Mouse (Mus musculus) granulocyte monocyte progenitor cell, adult 5-6 weeks (primary cell): Measurements from ENCODE around the gene Tarbp2. TPM values are rescaled to one million over a fixed set of nuclear protein-coding genes. Genes with fewer than 3 reads are reported as not detected.

Source experiments
- ATAC-seq: replicated peaks from 2 replicates; pipeline ENCODE4 v1.8.0; 2016; ENCODE audit warnings: mild to moderate bottlenecking, moderate TSS enrichment, inconsistent platforms; ENCODE audit not compliant: poor library complexity, severe bottlenecking
- total RNA-seq, 2 experiments: library from RNA; stranded (forward) in 1 of 2; stranded (reverse) in 1 of 2; fragments of 200-712, 200-1000 nt in 1 of 2; fragments of >200 nt in 1 of 2; fragmentation: Nextera tagmentation in 1 of 2; gene quantifications; 2 replicates each; pipeline ENCODE4 v1.2.3; 2014 to 2017

The Tarbp2 gene
- total RNA-seq, 2 experiments from 2014 or later, result 20.0 to 29.4 TPM

DNA sequence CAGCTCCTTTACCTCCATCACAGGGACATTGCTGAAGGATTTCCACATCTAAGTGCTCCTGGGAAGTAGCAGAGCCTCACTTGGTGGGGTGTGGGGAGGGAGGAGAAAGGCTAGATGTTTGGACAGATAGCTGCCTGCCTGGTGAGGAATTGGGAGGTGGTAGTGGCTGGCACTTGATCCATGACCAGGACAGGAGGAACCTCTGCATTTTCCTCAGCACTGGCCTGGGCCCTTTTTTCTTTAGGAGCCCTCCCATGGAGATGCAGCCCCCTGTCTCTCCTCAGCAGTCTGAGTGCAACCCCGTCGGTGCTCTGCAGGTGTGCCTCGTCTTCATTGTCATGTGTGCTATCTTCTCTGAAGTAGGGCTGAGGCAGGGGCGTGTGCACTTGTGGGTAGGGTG lies 3.5 kb downstream of the Tarbp2 start:
- ATAC-seq, result no peak

- ATAC-seq, result peak; percentile 79
Measured at GRCm38 (mm10) chr15:102524892-102525485, 7.0 kb downstream of the Tarbp2 start, which contains the start of gene Npff. Npff (minus strand) TSS chr15:102524942.

DNA sequence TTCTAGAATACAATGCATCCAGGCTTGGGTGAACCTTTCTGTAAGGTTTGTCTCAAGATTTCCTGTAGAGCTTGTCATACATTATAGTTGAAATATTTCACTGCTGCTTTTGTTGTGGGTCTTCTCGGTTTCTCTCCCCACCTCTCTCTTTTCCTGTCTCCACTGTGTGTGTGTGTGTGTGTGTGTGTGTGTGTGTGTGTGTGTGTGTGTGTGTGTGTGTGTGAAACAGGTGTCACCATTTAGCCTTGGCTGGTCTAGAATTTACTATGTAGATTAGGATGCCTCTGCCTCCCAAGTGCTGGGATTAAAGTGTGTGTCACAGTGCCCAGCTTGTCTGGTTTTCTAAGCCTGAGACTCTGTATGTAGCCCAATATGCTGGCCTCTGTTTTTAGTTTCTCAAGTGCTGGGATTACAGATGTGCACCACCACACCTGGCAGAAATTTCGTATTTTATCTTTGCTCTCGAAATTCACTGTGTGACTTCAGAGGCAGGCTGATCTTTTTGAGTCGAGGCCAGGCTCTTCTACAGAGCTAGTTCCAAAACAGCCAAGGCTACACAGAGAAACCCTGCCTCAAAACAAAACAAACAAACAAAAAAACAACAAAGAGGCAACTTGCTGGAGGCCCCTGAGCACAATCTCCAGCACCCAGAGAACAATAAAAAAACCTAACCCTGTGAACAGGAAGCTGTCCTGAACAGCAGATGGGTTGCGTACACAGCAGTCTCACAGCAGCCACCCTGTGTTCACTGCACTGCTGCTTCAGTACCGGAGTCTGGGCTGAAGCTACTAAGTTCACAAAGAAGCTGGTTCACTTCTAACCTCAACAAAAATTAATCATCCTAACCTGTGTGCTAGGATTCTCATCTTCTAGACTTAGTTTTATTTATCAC lies 8.4 kb downstream of the Tarbp2 start:
- no peak for ATAC-seq

GRCm38 (mm10) chr15:102527936-102528335 lies 9.9 kb downstream of the Tarbp2 start:
- no peak for ATAC-seq

DNA sequence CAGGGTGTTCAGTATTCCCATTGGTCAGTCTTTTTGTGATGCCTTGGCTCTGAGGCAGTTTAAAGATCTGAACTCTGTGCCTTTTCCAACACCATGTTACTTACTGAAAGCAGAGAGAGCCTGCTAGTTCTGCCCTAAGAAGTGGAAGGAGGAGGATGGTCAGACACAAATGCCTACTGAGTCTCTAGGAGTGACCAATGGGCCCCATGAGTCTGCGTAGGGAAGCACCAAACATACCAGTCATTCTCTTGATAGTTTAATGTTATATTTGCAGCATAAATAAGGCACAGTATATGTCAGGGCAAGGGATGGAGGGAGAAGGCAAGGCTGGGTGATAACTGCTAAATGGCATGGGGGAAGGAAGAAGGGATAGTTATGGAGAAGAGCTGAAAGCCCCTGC lies 10.4 kb downstream of the Tarbp2 start:
- no peak for ATAC-seq

GRCm38 (mm10) chr15:102530566-102530965 lies 12.6 kb downstream of the Tarbp2 start:
- ATAC-seq, result no peak

GRCm38 (mm10) chr15:102531586-102531985 lies 13.6 kb downstream of the Tarbp2 start:
- no peak for ATAC-seq

- no peak for ATAC-seq
Measured at GRCm38 (mm10) chr15:102532106-102532900, 14.3 kb downstream of the Tarbp2 start.

DNA sequence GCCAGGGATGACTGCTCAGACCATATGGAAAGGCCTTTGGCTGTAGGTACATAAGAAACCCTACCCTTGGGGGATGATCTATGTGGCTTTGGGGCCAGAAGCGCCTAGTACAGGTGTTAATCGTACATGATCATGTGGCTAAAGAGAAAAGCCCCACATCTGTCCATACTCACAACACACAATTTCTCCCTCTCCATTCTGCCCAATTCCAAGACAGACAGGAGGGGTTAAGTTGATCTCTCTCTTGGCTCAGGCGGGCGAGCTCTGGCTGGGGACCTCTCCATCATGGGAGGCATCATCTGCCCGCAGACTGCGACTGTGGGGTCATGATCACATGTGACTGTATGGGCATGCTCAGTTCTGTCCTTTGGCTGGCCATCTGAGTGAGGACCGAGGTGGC lies 15.9 kb downstream of the Tarbp2 start:
- no peak for ATAC-seq

DNA sequence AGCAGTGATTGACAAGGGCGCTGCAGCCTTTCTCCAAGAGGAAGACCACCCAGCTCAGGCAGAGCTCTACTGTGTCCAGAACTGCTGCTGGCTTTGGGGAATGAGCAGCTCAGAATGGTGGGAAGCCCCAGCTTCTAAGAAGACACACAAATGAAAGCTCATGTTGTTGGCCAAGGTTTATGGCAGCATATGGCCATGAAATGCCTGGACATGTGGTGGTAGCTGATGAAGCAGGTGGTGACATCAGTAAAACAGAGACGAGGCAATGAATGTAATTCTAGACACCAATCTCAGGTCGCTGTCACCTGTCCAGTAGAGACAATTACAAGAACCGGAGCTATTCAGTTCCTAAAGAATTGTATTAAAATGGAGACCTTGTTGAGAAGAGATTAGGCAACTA lies 26.8 kb downstream of the Tarbp2 start:
- no peak for ATAC-seq

- no peak for ATAC-seq
Measured at GRCm38 (mm10) chr15:102546246-102546645, 28.3 kb downstream of the Tarbp2 start.

DNA sequence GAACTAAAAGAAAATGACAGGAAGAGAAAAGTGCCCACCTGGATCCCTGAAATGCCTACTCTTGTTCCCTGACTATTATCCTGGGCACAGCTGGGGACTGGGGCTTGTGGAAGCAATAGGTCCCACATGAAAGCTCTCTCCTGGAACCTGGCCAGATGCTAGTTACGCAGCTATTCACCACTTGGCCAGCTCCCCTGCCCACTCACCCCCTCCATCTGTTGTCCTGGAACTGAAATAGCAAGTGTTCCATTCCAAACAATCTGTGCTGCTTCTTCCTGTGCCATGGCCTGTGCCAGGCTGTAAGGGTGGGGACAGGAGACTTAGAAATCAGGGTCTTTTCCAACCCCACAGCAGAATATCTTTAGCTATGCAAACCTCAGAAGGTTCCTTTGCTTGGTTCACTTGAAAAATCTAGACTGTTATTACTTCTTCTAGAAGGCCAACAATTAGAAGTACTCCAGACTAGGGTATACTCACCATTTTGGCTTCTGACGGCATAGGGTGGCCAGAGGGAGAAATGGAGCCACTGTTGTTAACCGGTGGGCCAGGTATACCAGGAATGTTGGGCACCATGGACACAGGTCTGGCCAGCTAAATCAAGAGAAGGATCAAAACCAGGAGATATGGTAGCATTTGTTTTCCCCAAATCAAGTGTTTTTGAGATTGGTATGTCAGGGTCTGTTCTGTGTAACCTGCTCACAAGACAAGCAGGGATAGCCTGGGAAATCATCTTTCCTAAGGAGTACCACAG lies 28.9 kb downstream of the Tarbp2 start:
- no peak for ATAC-seq

- no peak for ATAC-seq
Measured at GRCm38 (mm10) chr15:102547478-102547877, 29.5 kb downstream of the Tarbp2 start.

- ATAC-seq, result no peak
Measured at GRCm38 (mm10) chr15:102552599-102552998, 34.6 kb downstream of the Tarbp2 start.

- no peak for ATAC-seq
Measured at GRCm38 (mm10) chr15:102555581-102555980, 37.6 kb downstream of the Tarbp2 start.

- ATAC-seq, result no peak
Measured at GRCm38 (mm10) chr15:102557580-102557979, 39.6 kb downstream of the Tarbp2 start.

DNA sequence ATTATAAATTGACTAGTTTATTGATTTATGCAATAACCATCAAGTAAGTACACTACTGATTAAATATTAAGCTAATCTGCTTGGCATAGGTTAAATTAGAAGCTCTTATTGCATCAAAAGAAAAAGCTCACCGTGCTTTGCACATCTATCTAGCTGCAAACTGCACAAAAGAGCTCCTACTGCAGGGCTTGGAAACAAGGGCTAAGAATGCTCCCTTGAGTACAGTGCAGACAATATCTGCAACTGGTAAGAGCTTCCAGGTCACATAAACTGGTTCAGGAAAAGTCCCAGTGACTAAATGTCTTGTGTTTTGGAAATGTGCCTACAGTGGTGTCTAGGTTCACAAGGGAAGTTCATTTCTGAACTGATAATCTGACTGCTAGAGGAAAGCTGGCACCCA lies 44.5 kb downstream of the Tarbp2 start:
- ATAC-seq, result no peak

GRCm38 (mm10) chr15:102563061-102563460 lies 45.1 kb downstream of the Tarbp2 start:
- no peak for ATAC-seq

DNA sequence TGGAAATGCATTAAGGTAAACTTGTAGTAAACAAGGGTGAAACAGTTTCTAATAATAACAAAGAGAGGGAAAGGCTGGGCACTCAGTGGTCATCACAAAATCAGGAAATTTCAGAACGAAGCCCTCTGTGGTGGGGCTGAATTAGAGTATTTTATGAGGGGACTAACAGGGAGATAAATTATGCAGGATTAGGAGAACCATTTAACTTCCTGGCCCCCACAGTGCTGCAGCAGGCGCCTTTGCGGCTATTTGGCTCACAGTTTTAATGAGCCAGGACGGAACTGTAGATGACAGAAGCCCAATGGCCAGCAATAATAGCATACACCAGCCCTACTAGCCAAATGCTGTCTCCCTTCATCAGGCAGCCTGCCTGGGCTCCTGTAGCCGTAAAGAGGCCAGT lies 45.7 kb downstream of the Tarbp2 start:
- ATAC-seq, result no peak

- no peak for ATAC-seq
Measured at GRCm38 (mm10) chr15:102567849-102568248, 49.9 kb downstream of the Tarbp2 start.
